Mouse (Mus musculus) adrenal gland, adult 2 months (tissue): ENCODE results near the gene Ctsk. TPM values are rescaled to one million over a fixed set of nuclear protein-coding genes. Genes with fewer than 3 reads are reported as not detected.
"Not testable (repeated sequence)": the region's sequence is repeated elsewhere in the genome, so short reads cannot be mapped to it uniquely, and the experiment has no call there.

Experiments used
- DNase-seq: peaks from one replicate; pipeline ENCODE4 v3.0.0; 2021
- polyA plus RNA-seq: library from polyadenylated mRNA; depleted of rRNA; stranded (reverse); fragments of >200 nt; gene quantifications from 2 replicates; pipeline ENCODE4 v1.2.3, GENCODE M21; 2012; rRNA removed
- total RNA-seq, 2 experiments: library from RNA; stranded (reverse); gene quantifications; 2 replicates each; pipeline ENCODE4 v1.2.3; 2021

Ctsk gene
- total and polyA plus RNA-seq, 3 experiments = 0.86 to 5.0 (median 4.4) TPM

DNA sequence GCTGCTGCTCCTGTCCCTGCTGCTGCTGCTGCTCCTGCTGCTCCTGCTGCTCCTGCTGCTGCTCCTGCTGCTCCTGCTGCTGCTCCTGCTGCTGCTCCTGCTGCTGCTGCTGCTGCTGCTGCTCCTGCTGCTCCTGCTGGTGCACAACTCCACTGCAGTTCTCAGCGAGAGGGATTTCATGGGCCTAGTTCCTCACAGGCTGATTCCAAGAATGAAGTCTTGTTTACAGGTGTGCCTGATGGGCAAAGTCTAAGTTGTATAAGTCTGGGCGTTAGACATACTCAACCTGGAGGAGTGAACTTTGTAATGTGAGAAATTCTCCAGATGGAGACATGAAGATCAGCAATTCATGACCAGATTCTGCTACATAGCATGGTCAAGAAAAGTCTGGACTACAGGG, 25.6 kb downstream of the Ctsk start:
- DNase-seq = no peak

DNA sequence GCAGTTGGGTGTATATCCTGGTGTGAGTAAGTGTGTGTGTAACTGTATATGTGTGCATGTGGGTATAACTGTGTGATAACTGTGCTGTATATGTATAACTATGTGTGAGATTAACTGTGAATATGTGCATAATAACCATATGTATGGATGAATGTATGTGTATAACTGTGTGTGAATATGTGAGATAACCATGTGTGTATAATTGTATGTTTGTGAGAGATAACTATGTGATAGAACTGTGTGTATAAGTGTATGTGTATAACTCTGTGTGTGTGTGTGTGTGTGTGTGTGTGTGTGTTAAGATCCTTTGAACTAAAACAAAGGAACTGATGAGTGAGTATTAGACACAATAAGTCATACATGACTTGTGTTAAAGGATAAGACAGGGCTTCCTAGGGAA, 27.1 kb downstream of the Ctsk start:
- DNase-seq = no peak

DNA sequence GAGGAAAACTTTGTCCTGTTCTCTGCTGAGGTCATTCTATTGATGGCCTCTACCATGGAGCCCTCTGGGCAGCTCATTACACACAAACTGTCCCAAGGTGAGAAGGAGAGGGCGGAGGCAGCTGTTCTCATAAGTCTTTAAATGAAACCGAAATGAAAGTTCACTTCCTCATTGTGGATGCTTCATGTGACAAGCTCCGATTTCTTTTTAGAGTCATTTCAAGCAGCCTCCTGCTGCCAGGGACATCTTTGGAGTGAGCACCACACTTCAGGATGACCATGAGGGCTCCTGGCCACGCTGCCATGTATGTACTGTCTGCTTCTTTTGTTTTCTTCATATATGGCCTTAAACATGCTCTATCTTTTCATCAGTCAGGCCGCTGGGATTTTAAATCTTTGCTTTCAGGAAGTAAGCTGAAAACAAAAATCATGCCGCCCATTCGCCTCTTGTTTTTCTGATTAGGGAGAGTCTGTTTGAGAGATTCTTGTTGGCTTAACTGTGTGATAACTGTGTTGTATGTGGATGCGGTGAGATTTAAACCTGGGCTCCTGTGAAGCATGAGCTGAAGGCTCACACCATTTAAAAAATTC, 27.7 kb downstream of the Ctsk start, which contains the start of gene Ctss:
Gene Ctss, plus strand, starts transcription at position 165 of the 590 bp plus-strand sequence.
- DNase-seq = no peak

DNA sequence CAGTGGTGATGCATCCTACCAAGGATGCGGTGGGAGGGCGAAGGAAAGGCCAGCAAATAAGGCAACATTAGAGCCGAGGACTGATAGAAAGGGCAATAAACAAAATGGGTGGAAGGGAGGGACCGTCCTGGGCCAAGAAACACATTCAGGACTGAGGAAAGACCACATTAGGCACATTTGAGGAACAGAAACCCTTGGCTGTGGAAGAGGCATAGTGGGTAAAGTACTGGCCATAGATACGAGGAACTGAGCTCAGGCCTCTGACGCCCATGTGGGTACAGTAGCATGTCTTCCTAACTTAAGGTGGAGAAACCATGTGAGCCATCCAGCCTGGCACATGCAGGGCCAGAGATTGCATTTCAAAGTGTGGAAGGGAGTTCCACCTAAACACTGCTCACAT, 30.8 kb downstream of the Ctsk start:
- DNase-seq = no peak

DNA sequence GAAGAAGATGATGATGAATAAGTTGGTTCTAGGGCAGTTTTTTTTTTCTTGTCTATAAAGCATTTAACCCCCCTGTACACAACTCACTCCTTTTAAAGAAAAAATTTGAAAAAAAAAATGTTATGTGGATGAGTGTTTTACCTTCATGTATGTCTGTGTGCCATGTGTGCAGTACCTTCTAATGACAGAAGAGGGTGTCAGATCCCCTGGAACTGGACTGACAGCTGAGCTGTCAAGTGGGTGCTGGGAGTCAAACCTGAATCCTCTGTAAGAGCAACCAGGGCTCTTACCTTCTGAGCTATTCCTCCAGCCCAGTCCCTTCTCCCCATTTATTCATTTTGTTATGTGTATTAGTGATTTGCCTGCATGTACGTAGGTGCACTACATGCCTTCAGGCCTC, 32.0 kb downstream of the Ctsk start:
- DNase-seq = no peak

DNA sequence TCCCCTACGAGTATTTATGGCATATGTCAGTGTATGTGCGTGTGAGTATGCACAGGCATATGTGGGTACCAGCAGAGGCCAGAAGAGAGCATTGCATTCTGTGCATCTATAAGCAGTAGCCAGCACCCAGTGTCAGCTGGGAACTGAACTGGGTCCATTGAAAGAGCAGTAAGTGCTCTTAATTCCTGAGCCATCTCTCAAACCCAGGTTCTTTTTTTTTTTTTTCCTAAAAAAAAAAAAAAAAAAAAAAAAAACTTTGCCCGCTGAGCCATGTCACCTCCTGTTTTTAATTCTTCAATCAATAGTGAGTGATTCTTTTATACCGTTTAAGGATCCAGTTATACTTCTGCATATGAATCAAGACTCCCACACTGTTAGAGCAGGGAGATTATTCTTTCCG, 34.3 kb downstream of the Ctsk start:
- no peak for DNase-seq

DNA sequence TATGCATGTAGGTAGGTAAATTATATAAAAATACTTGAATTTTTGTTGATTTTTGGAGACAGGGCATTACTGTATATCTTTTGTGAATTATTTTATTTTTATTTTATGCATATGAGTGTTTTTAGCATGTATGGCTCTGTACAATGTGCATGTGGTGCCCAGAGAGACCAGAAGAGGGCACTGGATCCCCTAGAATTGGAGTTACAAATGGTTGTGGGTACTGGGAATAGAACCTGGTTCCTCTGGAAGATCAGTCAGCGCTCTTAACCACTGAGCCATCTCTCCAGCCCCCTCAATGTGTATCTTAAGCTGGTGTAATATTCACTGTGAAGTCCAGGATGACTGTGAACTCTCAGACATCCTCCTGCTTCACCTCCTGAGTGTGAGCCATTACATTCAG, 35.9 kb downstream of the Ctsk start:
- no peak for DNase-seq

DNA sequence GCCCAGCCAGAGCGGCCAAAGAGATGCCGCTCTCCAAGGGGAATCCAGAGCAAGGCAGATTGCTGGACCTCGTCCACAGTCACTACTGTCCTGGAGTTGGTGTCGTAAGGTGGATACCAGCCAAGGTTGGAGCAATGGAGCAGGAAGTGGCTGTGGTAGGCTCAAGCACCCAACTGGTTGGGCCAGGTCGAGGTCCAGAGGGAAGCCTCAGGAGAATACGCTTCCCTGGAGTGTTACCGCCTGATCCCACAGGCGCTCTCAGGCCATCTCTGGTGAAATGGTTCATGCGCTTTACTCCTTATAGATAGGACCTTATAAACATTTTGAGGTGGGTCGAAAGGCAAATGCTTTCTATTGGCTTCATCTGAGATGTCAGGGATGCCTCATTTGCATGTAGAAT, 39.9 kb downstream of the Ctsk start:
- no peak for DNase-seq

DNA sequence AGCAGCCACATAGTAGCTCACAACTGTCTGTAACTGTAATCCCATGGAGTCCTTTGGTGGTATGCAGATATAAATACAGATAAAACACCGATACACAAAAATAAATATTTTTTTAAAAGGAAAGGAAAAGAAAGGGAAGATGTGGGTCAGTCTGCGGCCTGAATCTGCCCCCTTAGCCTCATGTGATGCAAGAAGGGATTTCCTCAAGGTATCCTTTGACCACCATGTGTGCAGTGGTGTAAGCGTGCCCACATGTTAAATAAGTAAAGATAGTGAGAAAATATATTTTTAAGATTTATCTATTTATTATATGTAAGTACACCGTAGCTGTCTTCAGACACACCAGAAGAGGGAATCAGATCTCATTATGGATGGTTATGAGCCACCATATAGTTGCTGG, 40.8 kb downstream of the Ctsk start:
- no peak for DNase-seq

DNA sequence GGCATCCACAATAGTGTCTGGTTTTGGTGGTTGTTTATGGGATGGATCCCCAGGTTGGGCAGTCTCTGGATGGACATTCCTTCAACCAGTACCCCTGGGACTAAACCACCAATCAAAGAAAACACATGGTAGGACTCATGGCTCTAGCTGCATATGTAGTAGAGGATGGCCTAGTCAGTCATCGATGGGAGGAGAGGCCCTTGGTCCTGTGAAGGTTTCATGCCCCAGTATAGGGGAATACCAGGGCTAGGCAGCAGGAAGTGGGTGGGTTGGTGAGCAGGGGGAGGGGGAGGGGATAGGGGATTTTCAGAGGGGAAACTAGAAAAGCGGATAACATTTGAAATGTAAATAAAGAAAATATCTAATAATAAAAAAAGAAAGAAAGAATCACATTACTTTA, 42.1 kb downstream of the Ctsk start:
- DNase-seq = not testable (repeated sequence)

DNA sequence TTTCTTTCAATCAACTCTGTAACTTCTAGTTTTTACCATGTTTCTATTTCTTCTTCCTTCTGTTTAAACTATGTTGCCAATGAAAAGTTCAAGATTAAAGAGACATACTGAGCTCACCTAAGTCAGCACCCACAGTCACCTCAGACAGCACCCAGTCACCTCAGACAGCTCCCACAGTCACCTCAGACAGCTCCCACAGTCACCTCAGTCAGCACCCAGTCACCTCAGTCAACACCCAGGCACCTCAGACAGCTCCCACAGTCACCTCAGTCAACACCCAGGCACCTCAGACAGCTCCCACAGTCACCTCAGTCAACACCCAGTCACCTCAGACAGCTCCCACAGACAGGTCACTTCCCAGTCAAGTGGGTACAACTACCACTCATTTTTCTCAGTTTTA, 43.1 kb downstream of the Ctsk start:
- no peak for DNase-seq

DNA sequence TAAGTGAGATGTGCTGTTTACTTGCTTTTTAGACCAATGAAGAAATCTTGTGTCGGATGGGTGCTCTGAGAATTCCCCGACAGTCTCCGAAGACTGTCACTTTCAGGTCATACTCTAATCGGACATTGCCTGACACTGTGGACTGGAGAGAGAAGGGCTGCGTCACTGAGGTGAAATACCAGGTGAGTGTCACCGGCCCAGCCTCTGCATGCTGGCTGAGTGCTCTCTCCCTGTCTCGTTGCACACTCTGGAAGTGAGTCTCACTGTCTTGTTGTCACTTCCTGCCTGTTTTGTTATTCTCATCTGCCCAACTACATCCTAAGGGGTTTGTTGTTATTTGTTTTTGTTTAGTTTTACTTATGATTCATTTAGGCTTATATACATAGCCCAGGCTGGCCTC, 43.9 kb downstream of the Ctsk start:
- no peak for DNase-seq

DNA sequence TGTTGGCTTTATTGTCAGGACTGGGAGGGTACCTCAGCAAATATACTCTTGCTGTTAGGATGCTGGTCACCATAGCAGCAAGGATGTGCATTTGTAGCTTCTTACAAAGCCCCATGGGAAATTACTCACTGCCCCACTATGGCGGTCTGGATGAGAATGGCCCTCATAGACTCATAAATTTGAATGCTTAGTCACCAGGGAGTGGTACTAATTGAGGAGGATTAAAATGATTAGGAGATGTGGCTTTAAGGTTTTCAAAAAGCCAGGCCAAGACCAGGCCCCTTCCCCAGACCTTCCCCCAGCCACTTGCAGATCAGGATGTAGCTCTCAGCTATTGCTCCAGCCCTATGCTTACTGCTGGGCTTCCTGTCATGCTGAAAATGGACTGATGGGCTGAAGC, 51.1 kb downstream of the Ctsk start:
- no peak for DNase-seq

DNA sequence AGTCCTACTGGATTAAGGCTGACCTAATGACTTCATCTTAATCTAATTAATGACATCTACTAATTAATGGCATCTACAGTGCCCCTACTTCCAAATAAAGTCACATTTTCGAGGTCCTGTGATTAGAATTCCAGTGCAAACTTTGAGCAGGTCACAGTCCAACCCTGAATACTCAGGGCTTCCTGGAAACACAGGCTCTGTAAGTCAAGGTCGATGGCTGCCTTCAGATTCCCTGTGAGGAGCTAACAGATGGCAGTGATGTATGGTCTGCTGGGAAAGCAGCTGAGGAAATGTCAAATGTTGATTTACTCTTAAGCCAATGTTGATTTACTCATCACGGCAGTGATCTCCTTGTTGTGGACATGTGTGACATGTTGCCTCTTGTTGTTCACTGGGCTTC, 54.9 kb downstream of the Ctsk start:
- peak; percentile 60 for DNase-seq

Other genes with a start within 250 kb of the Ctsk start
- not detected for gene Bnipl, start 248.1 kb upstream of the Ctsk start, total RNA-seq
- not detected in 2 replicates for gene Bnipl, start 248.1 kb upstream of the Ctsk start, polyA plus RNA-seq
- 100 to 1,000 TPM; 131 to 139 TPM for gene Mindy1, start 217.9 kb upstream of the Ctsk start, total RNA-seq
- 209 and 296 TPM in 2 replicates for gene Mindy1, start 217.9 kb upstream of the Ctsk start, polyA plus RNA-seq
- 10 to 100 TPM; 26.3 to 31.1 TPM for gene Prune1, start 217.2 kb upstream of the Ctsk start, total RNA-seq
- 14.1 and 15.4 TPM in 2 replicates for gene Prune1, start 217.2 kb upstream of the Ctsk start, polyA plus RNA-seq
- 1 to 10 TPM; 1.2 to 2.5 TPM for gene Anxa9, start 192.1 kb upstream of the Ctsk start, total RNA-seq
- gene Anxa9, start 192.1 kb upstream of the Ctsk start, polyA plus RNA-seq = 0.88 and 1.3 TPM in 2 replicates
- gene Cers2, start 184.5 kb upstream of the Ctsk start, total RNA-seq = 100 to 1,000 TPM; 224 to 263 TPM
- 78.7 and 99.1 TPM in 2 replicates for gene Cers2, start 184.5 kb upstream of the Ctsk start, polyA plus RNA-seq
- 10 to 100 TPM; 20.7 to 21.7 TPM for gene Setdb1, start 142.1 kb upstream of the Ctsk start, total RNA-seq
- 6.9 and 7.6 TPM in 2 replicates for gene Setdb1, start 142.1 kb upstream of the Ctsk start, polyA plus RNA-seq
- not detected for gene 4930558C23Rik, start 96.4 kb upstream of the Ctsk start, total RNA-seq
- gene 4930558C23Rik, start 96.4 kb upstream of the Ctsk start, polyA plus RNA-seq = not detected in 2 replicates
- gene Arnt, start 64.9 kb upstream of the Ctsk start, total RNA-seq = 10 to 100 TPM; 52.6 to 63.4 TPM
- gene Arnt, start 64.9 kb upstream of the Ctsk start, polyA plus RNA-seq = 49.3 and 53.9 TPM in 2 replicates
- 10 to 100 TPM; 51.8 to 57.1 TPM for gene Ctss, start 27.5 kb downstream of the Ctsk start, total RNA-seq
- 5.5 and 8.0 TPM in 2 replicates for gene Ctss, start 27.5 kb downstream of the Ctsk start, polyA plus RNA-seq
- not detected for gene Hormad1, start 60.4 kb downstream of the Ctsk start, total RNA-seq
- not detected in 2 replicates for gene Hormad1, start 60.4 kb downstream of the Ctsk start, polyA plus RNA-seq
- 10 to 100 TPM; 39.3 to 52.5 TPM for gene Golph3l, start 89.7 kb downstream of the Ctsk start, total RNA-seq
- 2.1 and 2.3 TPM in 2 replicates for gene Golph3l, start 89.7 kb downstream of the Ctsk start, polyA plus RNA-seq
- gene Ensa, start 125.7 kb downstream of the Ctsk start, total RNA-seq = 100 to 1,000 TPM in 1 of 2 experiments, 10 to 100 TPM in 1; 82.5 to 104 TPM
- gene Ensa, start 125.7 kb downstream of the Ctsk start, polyA plus RNA-seq = 7.2 and 9.0 TPM in 2 replicates
- 100 to 1,000 TPM; 152 to 159 TPM for gene Mcl1, start 159.5 kb downstream of the Ctsk start, total RNA-seq
- 272 and 291 TPM in 2 replicates for gene Mcl1, start 159.5 kb downstream of the Ctsk start, polyA plus RNA-seq
- 1 to 10 TPM; 6.0 to 8.8 TPM for gene Adamtsl4, start 188.7 kb downstream of the Ctsk start, total RNA-seq
- 11.0 and 17.4 TPM in 2 replicates for gene Adamtsl4, start 188.7 kb downstream of the Ctsk start, polyA plus RNA-seq
- 100 to 1,000 TPM; 716 to 736 TPM for gene Ecm1, start 240.3 kb downstream of the Ctsk start, total RNA-seq
- gene Ecm1, start 240.3 kb downstream of the Ctsk start, polyA plus RNA-seq = 917 and 1,104 TPM in 2 replicates